Mouse (Mus musculus) CH12.LX (cell line): ENCODE results near the gene Selenow. TPM values are rescaled to one million over a fixed set of nuclear protein-coding genes. Genes with fewer than 3 reads are reported as not detected.
A peak's percentile ranks its signal among the peaks of the same experiment; 100 is the strongest.

Experiments used
- DNase-seq: peaks from one replicate; pipeline ENCODE4 v3.0.0-alpha.2; 2013; ENCODE audit errors: extremely low read depth
- H3K27ac ChIP-seq: 2 replicates; pipeline ENCODE4 v1.5.1; 2012; ENCODE audit warnings: low read depth, mild to moderate bottlenecking, control low read depth, moderate library complexity; ENCODE audit not compliant: insufficient read depth
- H3K27me3 ChIP-seq: replicated peaks from 2 replicates; pipeline ENCODE3; 2012; ENCODE audit warnings: inconsistent platforms
- H3K36me3 ChIP-seq, 2 experiments: replicated peaks in 1 of 2; 2 replicates each; pipeline versions ENCODE3 to v1.6.1; 2012; ENCODE audit warnings: inconsistent platforms in 1 of 2, low read length in 1 of 2, mild to moderate bottlenecking in 1 of 2, mixed read lengths in 1 of 2, moderate library complexity in 1 of 2; ENCODE audit not compliant: control insufficient read depth in 1 of 2, insufficient read depth in 1 of 2
- H3K4me1 ChIP-seq, 2 experiments: 2 replicates each; pipeline ENCODE4 v1.6.1; 2012; ENCODE audit warnings: inconsistent platforms in 1 of 2, moderate library complexity in 1 of 2; ENCODE audit not compliant: insufficient read depth in 2 of 2, control insufficient read depth in 1 of 2
- H3K4me2 ChIP-seq: 2 replicates; pipeline ENCODE4 v1.6.1; 2012; ENCODE audit warnings: low read depth, mild to moderate bottlenecking, control low read depth; ENCODE audit not compliant: poor library complexity, insufficient read depth, severe bottlenecking
- H3K4me3 ChIP-seq, 3 experiments: fragments of 150-350 bp in 1 of 3; sonication (generic) in 1 of 3; replicated peaks in 1 of 3; 2 replicates each; pipeline versions ENCODE3 to v1.5.1; 2011 to 2012; ENCODE audit warnings: low read depth in 2 of 3, low read length in 2 of 3, mild to moderate bottlenecking in 2 of 3, moderate library complexity in 2 of 3, control low read depth in 1 of 3, improper control_type of control experiment in 1 of 3, inconsistent platforms in 1 of 3, mixed read lengths in 1 of 3; ENCODE audit not compliant: poor library complexity in 1 of 3
- H3K79me2 ChIP-seq: replicated peaks from 2 replicates; pipeline ENCODE4 v1.6.1; 2012; ENCODE audit warnings: mild to moderate bottlenecking, moderate library complexity; ENCODE audit not compliant: control insufficient read depth, poor library complexity, insufficient read depth, severe bottlenecking; ENCODE audit errors: extremely low read depth
- H3K9ac ChIP-seq: 2 replicates; pipeline ENCODE4 v1.6.1; 2012; ENCODE audit warnings: low read depth, mild to moderate bottlenecking, control low read depth, moderate library complexity; ENCODE audit not compliant: insufficient read depth
- H3K9me3 ChIP-seq: replicated peaks from 2 replicates; pipeline ENCODE3; 2012; ENCODE audit warnings: low read length, inconsistent platforms, mixed read lengths
- BHLHE40 ChIP-seq: IDR thresholded peaks from 2 replicates; pipeline ENCODE4 v1.6.1; 2011; ENCODE audit warnings: mild to moderate bottlenecking, low read depth, low read length, improper control_type of control experiment
- CHD2 ChIP-seq: IDR thresholded peaks from 2 replicates; pipeline ENCODE4 v1.6.1; 2011; ENCODE audit warnings: low read length, improper control_type of control experiment
- CTCF ChIP-seq, 2 experiments: IDR thresholded peaks in 1 of 2; conservative IDR thresholded peaks in 1 of 2; 2 replicates each; pipeline ENCODE4 v1.5.1; 2011 to 2012; ENCODE audit warnings: low read depth in 2 of 2, low read length in 2 of 2, improper control_type of control experiment in 1 of 2, inconsistent platforms in 1 of 2, mild to moderate bottlenecking in 1 of 2, moderate library complexity in 1 of 2
- E2F4 ChIP-seq: IDR thresholded peaks from 2 replicates; pipeline ENCODE4 v1.6.1; 2011; ENCODE audit warnings: low read depth, low read length, improper control_type of control experiment; ENCODE audit not compliant: insufficient replicate concordance
- ELF1 ChIP-seq: IDR thresholded peaks from 2 replicates; pipeline ENCODE4 v1.6.1; 2014; ENCODE audit warnings: low read depth, mild to moderate bottlenecking, inconsistent platforms, low read length, improper control_type of control experiment
- EP300 ChIP-seq: IDR thresholded peaks from 2 replicates; pipeline ENCODE4 v1.6.1; 2011; ENCODE audit warnings: low read length, improper control_type of control experiment
- ETS1 ChIP-seq: conservative IDR thresholded peaks from 2 replicates; pipeline ENCODE4 v1.6.1; 2012; ENCODE audit warnings: low read depth, mild to moderate bottlenecking, inconsistent platforms, low read length, improper control_type of control experiment, moderate library complexity
- GABPA ChIP-seq: IDR thresholded peaks from 2 replicates; pipeline ENCODE4 v1.6.1; 2012; ENCODE audit warnings: low read depth, low read length, improper control_type of control experiment, inconsistent platforms; ENCODE audit not compliant: insufficient replicate concordance
- HCFC1 ChIP-seq: IDR thresholded peaks from 2 replicates; pipeline ENCODE4 v1.6.1; 2012; ENCODE audit warnings: low read depth, mild to moderate bottlenecking, inconsistent platforms, low read length, improper control_type of control experiment
- JUND ChIP-seq: conservative IDR thresholded peaks from 2 replicates; pipeline ENCODE4 v1.6.1; 2011; ENCODE audit warnings: low read depth, low read length, improper control_type of control experiment
- KAT2A ChIP-seq: IDR thresholded peaks from 2 replicates; pipeline ENCODE4 v1.6.1; 2012; ENCODE audit warnings: low read length, improper control_type of control experiment, inconsistent platforms; ENCODE audit not compliant: insufficient replicate concordance
- MAFK ChIP-seq: IDR thresholded peaks from 2 replicates; pipeline ENCODE4 v1.6.1; 2011; ENCODE audit warnings: low read length, improper control_type of control experiment; ENCODE audit not compliant: insufficient replicate concordance
- MAX ChIP-seq: IDR thresholded peaks from 2 replicates; pipeline ENCODE4 v1.6.1; 2011; ENCODE audit warnings: low read length, improper control_type of control experiment
- MAZ ChIP-seq: IDR thresholded peaks from 2 replicates; pipeline ENCODE4 v1.6.1; 2012; ENCODE audit warnings: low read depth, mild to moderate bottlenecking, inconsistent platforms, low read length, improper control_type of control experiment, moderate library complexity
- MEF2A ChIP-seq: IDR thresholded peaks from 2 replicates; pipeline ENCODE4 v1.6.1; 2014; ENCODE audit warnings: low read depth, mild to moderate bottlenecking, inconsistent platforms, low read length, improper control_type of control experiment, borderline replicate concordance
- MXI1 ChIP-seq: IDR thresholded peaks from 2 replicates; pipeline ENCODE4 v1.6.1; 2011; ENCODE audit warnings: mild to moderate bottlenecking, low read depth, low read length, improper control_type of control experiment
- MYC ChIP-seq: IDR thresholded peaks from 2 replicates; pipeline ENCODE4 v1.6.1; 2011; ENCODE audit warnings: low read depth, mild to moderate bottlenecking, improper control_type of control experiment, low read length
- NELFE ChIP-seq: IDR thresholded peaks from 2 replicates; pipeline ENCODE4 v1.6.1; 2011; ENCODE audit warnings: low read depth, low read length, improper control_type of control experiment
- NRF1 ChIP-seq: IDR thresholded peaks from 2 replicates; pipeline ENCODE4 v1.6.1; 2014; ENCODE audit warnings: low read depth, mild to moderate bottlenecking, inconsistent platforms, low read length, improper control_type of control experiment, moderate library complexity
- POLR2A ChIP-seq: IDR thresholded peaks from 2 replicates; pipeline ENCODE4 v1.6.1; 2011; ENCODE audit warnings: low read depth, mild to moderate bottlenecking, improper control_type of control experiment, low read length
- RAD21 ChIP-seq: IDR thresholded peaks from 2 replicates; pipeline ENCODE4 v1.6.1; 2011; ENCODE audit warnings: low read depth, mild to moderate bottlenecking, low read length, improper control_type of control experiment, moderate library complexity
- RCOR1 ChIP-seq: conservative IDR thresholded peaks from 2 replicates; pipeline ENCODE4 v1.6.1; 2012; ENCODE audit warnings: low read depth, mild to moderate bottlenecking, inconsistent platforms, low read length, improper control_type of control experiment
- SIN3A ChIP-seq: IDR thresholded peaks from 2 replicates; pipeline ENCODE4 v1.6.1; 2012; ENCODE audit warnings: low read length, improper control_type of control experiment, inconsistent platforms
- SMC3 ChIP-seq: IDR thresholded peaks from 2 replicates; pipeline ENCODE4 v1.6.1; 2011; ENCODE audit warnings: low read depth, low read length, improper control_type of control experiment
- TBP ChIP-seq: conservative IDR thresholded peaks from 2 replicates; pipeline ENCODE4 v1.6.1; 2011; ENCODE audit warnings: low read depth, low read length, improper control_type of control experiment
- TCF12 ChIP-seq: IDR thresholded peaks from 2 replicates; pipeline ENCODE4 v1.6.1; 2014; ENCODE audit warnings: low read depth, mild to moderate bottlenecking, inconsistent platforms, low read length, improper control_type of control experiment
- ZC3H11A ChIP-seq: IDR thresholded peaks from 2 replicates; pipeline ENCODE4 v1.6.1; 2012; ENCODE audit warnings: low read depth, mild to moderate bottlenecking, inconsistent platforms, low read length, improper control_type of control experiment
- ZKSCAN1 ChIP-seq: IDR thresholded peaks from 2 replicates; pipeline ENCODE4 v1.6.1; 2012; ENCODE audit warnings: low read depth, inconsistent platforms, low read length, improper control_type of control experiment, borderline replicate concordance
- ZMIZ1 ChIP-seq: IDR thresholded peaks from 2 replicates; pipeline ENCODE4 v1.6.1; 2012; ENCODE audit warnings: low read depth, mild to moderate bottlenecking, inconsistent platforms, low read length, improper control_type of control experiment
- dilution Hi-C: fragments of 300-500 bp; cut with MboI; formaldehyde crosslinking; loops from 2 replicates; pipeline ENCODE4 v1.14.3; 2020; ENCODE audit warnings: low sequenced_read_pairs; ENCODE audit not compliant: extremely low pct_unique_long_range_greater_than_20kb, extremely low pct_ligation_motif_present
- in situ Hi-C: fragments of 300-500 bp; cut with MboI; formaldehyde crosslinking; loops from 3 replicates; pipeline ENCODE4 v1.14.3; 2019; ENCODE audit warnings: low sequenced_read_pairs, low pct_ligation_motif_present, low pct_unique_long_range_greater_than_20kb, mixed read lengths
- polyA plus RNA-seq: library from polyadenylated mRNA; unstranded; fragments of >175 nt; gene quantifications from 2 replicates; pipeline ENCODE4 v1.2.1, GENCODE M21; 2012; ENCODE audit warnings: low read depth; ENCODE audit not compliant: insufficient read length
- total RNA-seq, 2 experiments: library from RNA; depleted of rRNA; stranded (reverse); fragments of 300-350 nt in 1 of 2; fragments of >200 nt in 1 of 2; gene quantifications; 2 replicates each; pipeline ENCODE4 v1.2.3; 2012 to 2014

The Selenow gene
- total and polyA plus RNA-seq, 3 experiments: 44.9 to 257 (median 65.2) TPM

DNA sequence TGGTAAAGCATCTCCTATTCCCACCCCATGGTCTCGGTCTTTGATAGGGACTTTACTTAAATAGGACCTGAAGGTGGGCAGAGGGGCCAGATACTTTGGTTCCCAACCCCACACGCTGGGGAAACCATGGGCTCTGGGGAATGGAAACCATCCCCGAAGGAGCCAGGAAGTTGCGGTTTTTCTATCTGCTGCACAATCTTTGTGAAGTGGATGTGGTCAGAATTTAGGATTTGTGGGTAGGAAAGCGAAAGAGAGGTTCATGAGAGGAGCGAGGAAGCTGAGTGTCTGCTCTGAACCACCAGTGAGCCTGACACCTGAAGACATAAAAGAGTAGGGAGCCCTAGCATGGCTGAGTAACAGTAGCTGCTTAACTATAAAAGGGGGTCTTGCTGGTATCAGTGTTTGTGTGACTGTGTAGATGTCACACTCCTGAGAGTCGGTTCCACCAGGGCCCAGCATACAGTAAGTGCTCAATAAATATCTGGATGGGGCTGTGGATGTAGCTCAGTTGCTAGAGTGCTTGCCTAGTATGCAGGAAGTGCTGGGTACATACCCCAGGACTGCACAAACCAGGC lies 27.1 kb upstream of the Selenow start:
- Histone ChIP-seq H3K4me1 (peaks cover 14 to 38% of the 10 kb centered on the region in 2 experiments), H3K79me2 (peaks cover 12% of the 10 kb centered on the region), H3K4me2 (peak overlapping the region; percentile 79; the same call in 1 of the 2 replicates), H3K27me3 (no peaks in the 10 kb centered on the region), H3K27ac (no peak overlapping the region), H3K4me3 (no peak overlapping the region), H3K9ac (no peak overlapping the region; the same call in 1 of the 2 replicates), H3K9me3 (peaks cover 3% of the 10 kb centered on the region), H3K36me3 (peaks cover 11 to 13% of the 10 kb centered on the region in 2 experiments)
- TF ChIP-seq SIN3A (0 out of 2 replicates have a peak, but pooled peaks have one; percentile 4), ZKSCAN1 (no peak), MAFK (0 out of 2 replicates have a peak, but pooled peaks have one; percentile 17), TCF12 (no peak), POLR2A (no peak)
- in situ Hi-C loops: loop anchor here (25.0 kb wide), 1 partner anchor 838 kb away; the partner anchor contains the start of gene Slc1a5
- DNase-seq: no peak
- dilution Hi-C loops: no loop called here

DNA sequence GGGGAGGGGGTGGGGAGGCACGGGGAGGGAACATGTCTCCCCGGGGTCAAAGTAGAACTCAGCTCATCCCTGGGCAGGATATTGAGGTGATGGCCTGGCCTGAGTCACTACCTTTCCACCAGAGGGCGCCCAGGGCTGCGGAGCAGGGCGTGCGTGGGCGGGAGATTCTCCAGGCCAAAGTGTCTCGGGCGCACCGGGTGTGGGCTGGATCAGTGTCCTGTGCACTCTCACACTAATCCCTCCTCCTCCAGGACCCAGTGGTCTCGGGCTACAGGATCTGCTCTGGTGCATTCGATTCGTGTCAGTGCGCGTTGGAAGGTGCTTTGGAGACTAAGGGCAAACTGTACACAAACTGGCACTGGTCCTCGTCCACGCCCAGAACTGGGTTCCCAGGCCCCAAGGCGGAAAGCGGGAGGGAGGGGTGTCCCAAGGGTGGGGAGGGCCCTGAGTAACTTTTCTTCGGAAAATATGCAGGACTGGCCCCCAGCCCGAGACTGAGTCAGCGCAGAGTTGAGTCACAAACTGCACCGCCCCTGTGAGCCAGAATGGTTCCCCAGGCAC lies 26.3 kb upstream of the Selenow start:
- peaks cover 19 to 21% of the 10 kb centered on the region in 2 experiments for H3K36me3 ChIP-seq
- H3K27me3 ChIP-seq: no peaks in the 10 kb centered on the region
- peaks cover 2% of the 10 kb centered on the region for H3K9me3 ChIP-seq
- H3K27ac ChIP-seq: peak overlapping the region; percentile 72; the same call in 1 of the 2 replicates
- peak overlapping the region; percentile 89 for H3K4me2 ChIP-seq
- peak; percentile 89 for DNase-seq
- in situ Hi-C loops (loop anchor here (25.0 kb wide), 1 partner anchor 839 kb away; the partner anchor contains the start of gene Slc1a5), dilution Hi-C loops (no loop called here)
- peaks cover 16 to 46% of the 10 kb centered on the region in 2 experiments for H3K4me1 ChIP-seq
- peak overlapping the region; percentile 55 for H3K9ac ChIP-seq
- H3K79me2 ChIP-seq: peaks cover 21% of the 10 kb centered on the region
- peak overlapping the region in 2 of 3 experiments; percentile 33 to 38 for H3K4me3 ChIP-seq
- TF ChIP-seq ELF1 (peak; percentile 36; the same call in 1 of the 2 replicates), MAX (peak; percentile 82), ETS1 (peak; percentile 83), MAZ (peak; percentile 98), ZC3H11A (0 out of 2 replicates have a peak, but pooled peaks have one; percentile 2), MYC (peak; percentile 59; the same call in 1 of the 2 replicates), HCFC1 (no peak), BHLHE40 (peak; percentile 46), MXI1 (peak; percentile 47; the same call in 1 of the 2 replicates), RAD21 (peak; percentile 62), KAT2A (no peak), CTCF (conservative IDR thresholded peaks at IDR 0.05 in 1 of 2, IDR thresholded peaks at IDR 0.05 in 1 of 2; ENCODE audit: low read depth in 2 of 2, low read length in 2 of 2) (peak; percentile 23 to 86; a peak in 3 of 4 replicates), SIN3A (peak; percentile 68; the same call in 1 of the 2 replicates), NRF1 (0 out of 2 replicates have a peak, but pooled peaks have one; percentile 29), SMC3 (peak; percentile 87), CHD2 (peak; percentile 66), ZKSCAN1 (no peak), RCOR1 (no peak), GABPA (no peak), NELFE (peak; percentile 66), E2F4 (no peak), POLR2A (peak; percentile 53), ZMIZ1 (0 out of 2 replicates have a peak, but pooled peaks have one; percentile 35), TBP (no peak), MEF2A (peak; percentile 71), JUND (0 out of 2 replicates have a peak, but pooled peaks have one; percentile 13), EP300 (peak; percentile 86), MAFK (0 out of 2 replicates have a peak, but pooled peaks have one; percentile 15)
